Mouse (Mus musculus): Measurements from ENCODE around the gene Hist1h2an.

- TF ChIP-seq CTCF (IDR thresholded peaks at IDR 0.05; ENCODE audit: low read depth) (no peak), EP300 (IDR thresholded peaks at IDR 0.05; ENCODE audit: low read depth) (no peak)
Observed at GRCm38 (mm10) chr13:21781639-21782038, 5.4 kb downstream of the Hist1h2an start.

Measured in heart, postnatal 0 days (tissue).